Mouse (Mus musculus) embryonic facial prominence, embryonic 11.5 days (tissue): Measurements from ENCODE around the gene Epb42. TPM values are rescaled to one million over a fixed set of nuclear protein-coding genes. Genes with fewer than 3 reads are reported as not detected.

Experiments
- ATAC-seq: fragments of 200-750 bp; cut with Nextera tagmentation; replicated peaks from 2 replicates; pipeline ENCODE4 v1.8.0; 2017; ENCODE audit warnings: low read depth; ENCODE audit not compliant: insufficient number of reproducible peaks, low FRiP score, low TSS enrichment
- DNase-seq: peaks from one replicate; pipeline ENCODE4 v3.0.0-alpha.2; 2015; ENCODE audit warnings: low spot score
- H3K27ac ChIP-seq: fragments of 300-500 bp; sonication (generic); replicated peaks from 2 replicates; pipeline ENCODE4 v1.5.1; 2014; ENCODE audit warnings: mild to moderate bottlenecking, low read depth, low read length, control low read depth
- H3K27me3 ChIP-seq: fragments of 300-500 bp; sonication (generic); 2 replicates; pipeline ENCODE4 v1.6.1; 2014; ENCODE audit warnings: mild to moderate bottlenecking, low read length, moderate library complexity, mixed read lengths; ENCODE audit not compliant: control insufficient read depth, insufficient read depth
- H3K36me3 ChIP-seq: fragments of 300-500 bp; sonication (generic); replicated peaks from 2 replicates; pipeline ENCODE4 v1.6.1; 2014; ENCODE audit warnings: low read depth, mild to moderate bottlenecking, low read length, moderate library complexity, mixed read lengths; ENCODE audit not compliant: control insufficient read depth, insufficient read depth
- H3K4me1 ChIP-seq: fragments of 300-500 bp; sonication (generic); 2 replicates; pipeline ENCODE4 v1.6.1; 2014; ENCODE audit warnings: low read length, mixed read lengths; ENCODE audit not compliant: control insufficient read depth, insufficient read depth
- H3K4me2 ChIP-seq: fragments of 300-500 bp; sonication (generic); 2 replicates; pipeline ENCODE4 v1.6.1; 2014; ENCODE audit warnings: low read depth, mild to moderate bottlenecking, control low read depth, low read length, moderate library complexity
- H3K4me3 ChIP-seq: fragments of 300-500 bp; sonication (generic); 2 replicates; pipeline ENCODE4 v1.5.1; 2014; ENCODE audit warnings: low read depth, low read length, control low read depth
- H3K9ac ChIP-seq: fragments of 300-500 bp; sonication (generic); replicated peaks from 2 replicates; pipeline ENCODE4 v1.6.1; 2014; ENCODE audit warnings: mild to moderate bottlenecking, control low read depth, low read length
- H3K9me3 ChIP-seq: fragments of 300-500 bp; sonication (generic); replicated peaks from 2 replicates; pipeline ENCODE4 v1.6.1; 2016; ENCODE audit warnings: mild to moderate bottlenecking, low read length, inconsistent platforms, mixed read lengths; ENCODE audit not compliant: control insufficient read depth
- WGBS: fragments of 180-500 bp; shearing (Covaris S2); extraction: QIAGEN DNeasy Blood & Tissue Kit; methylation state at CpG from one replicate; pipeline ENCODE4 v1.1.7; 2014; 5-methylcytosine and 5-hydroxymethylcytosine counted together
- polyA plus RNA-seq: library from polyadenylated mRNA; unstranded; fragments of >200 nt; fragmentation: Nextera tagmentation; extraction: Ambion mirVana; gene quantifications from 2 replicates; pipeline ENCODE4 v1.2.1, GENCODE M21; 2014

Epb42 gene
- polyA plus RNA-seq, 1 experiment from 2014 or later, result 6.5 TPM

DNA sequence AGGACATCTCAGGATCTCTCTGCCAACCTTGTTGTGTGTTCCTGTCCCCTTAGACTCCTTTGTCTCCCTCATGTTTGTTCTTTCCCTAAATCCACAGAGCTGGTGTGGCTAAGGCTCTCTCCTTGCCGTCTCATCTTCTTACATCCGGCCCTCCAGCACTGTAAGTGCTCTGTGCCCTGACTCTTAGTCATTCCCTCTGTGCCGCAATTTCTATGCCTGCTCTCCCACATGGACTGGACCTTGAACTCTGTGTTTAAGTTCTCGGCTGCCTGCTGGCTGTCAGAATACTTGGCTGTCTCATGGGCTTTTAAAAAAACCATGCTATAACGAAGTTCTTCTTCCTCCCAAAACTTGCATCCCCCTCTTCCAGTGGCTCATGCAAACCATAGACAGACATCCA, 14.0 kb downstream of the Epb42 start:
- Histone ChIP-seq H3K27ac (no peak overlapping the region), H3K9me3 (no peaks in the 10 kb centered on the region), H3K4me3 (no peak overlapping the region), H3K4me2 (no peak overlapping the region), H3K36me3 (no peaks in the 10 kb centered on the region; the same call in 1 of the 2 replicates), H3K27me3 (no peaks in the 10 kb centered on the region), H3K4me1 (no peaks in the 10 kb centered on the region), H3K9ac (no peak overlapping the region)
- ATAC-seq, result no peak
- DNase-seq, result no peak
- WGBS, result 57% methylated on average over 5 of the region's 5 CpGs

DNA sequence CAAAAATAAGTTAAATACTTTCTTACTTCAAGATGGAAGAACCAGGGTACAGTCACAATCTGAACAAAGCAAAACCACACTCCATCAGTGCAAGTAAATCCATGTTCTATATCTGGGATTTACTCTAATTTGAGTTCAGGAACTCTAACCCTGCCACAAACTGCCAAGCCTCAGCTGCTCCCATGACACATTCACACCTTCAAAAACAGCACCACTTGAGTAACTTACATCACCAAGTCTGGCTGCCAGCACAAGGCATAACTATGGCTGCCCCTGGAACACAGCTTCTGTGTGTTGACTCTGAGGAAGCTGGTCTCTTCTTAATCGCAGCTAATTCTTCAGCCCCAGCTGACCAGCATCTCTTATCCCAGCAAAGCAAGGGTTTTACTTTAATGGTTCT, 19.7 kb downstream of the Epb42 start:
- H3K4me2 ChIP-seq, result no peak overlapping the region
- no peak overlapping the region for H3K9ac ChIP-seq
- H3K36me3 ChIP-seq, result no peaks in the 10 kb centered on the region; the same call in 1 of the 2 replicates
- H3K4me1 ChIP-seq, result no peaks in the 10 kb centered on the region
- no peak overlapping the region for H3K4me3 ChIP-seq
- no peaks in the 10 kb centered on the region for H3K9me3 ChIP-seq
- DNase-seq (no peak), ATAC-seq (no peak)
- 89% methylated on average over 1 of the region's 1 CpGs for WGBS
- H3K27me3 ChIP-seq, result no peaks in the 10 kb centered on the region
- H3K27ac ChIP-seq, result no peak overlapping the region

DNA sequence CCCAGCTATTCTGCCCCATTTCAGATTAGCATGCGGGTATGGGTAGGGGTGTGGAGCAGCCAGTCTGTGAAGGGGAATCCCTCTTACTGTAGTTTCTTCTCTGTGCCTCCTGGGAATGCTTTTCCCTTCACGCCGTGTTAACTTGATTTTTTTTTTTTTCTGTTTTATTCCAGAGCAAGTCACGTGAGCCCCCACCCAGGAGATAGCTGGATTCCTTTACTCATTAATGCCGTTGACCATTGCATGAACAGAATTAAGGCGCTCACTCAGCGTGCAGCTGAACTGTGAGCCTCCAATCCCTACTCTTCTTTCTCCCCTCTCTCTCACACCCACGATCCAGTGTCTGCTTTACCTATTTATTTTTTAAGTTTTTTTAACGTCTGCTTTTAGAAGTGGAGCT, 20.6 kb downstream of the Epb42 start:
- no peaks in the 10 kb centered on the region; the same call in 1 of the 2 replicates for H3K36me3 ChIP-seq
- H3K9ac ChIP-seq, result no peak overlapping the region
- H3K4me2 ChIP-seq, result no peak overlapping the region
- no peaks in the 10 kb centered on the region for H3K4me1 ChIP-seq
- no peak overlapping the region for H3K4me3 ChIP-seq
- no peak for DNase-seq
- WGBS, result 85% methylated on average over 9 of the region's 9 CpGs
- ATAC-seq, result no peak
- no peaks in the 10 kb centered on the region for H3K27me3 ChIP-seq
- no peaks in the 10 kb centered on the region for H3K9me3 ChIP-seq
- H3K27ac ChIP-seq, result no peak overlapping the region

DNA sequence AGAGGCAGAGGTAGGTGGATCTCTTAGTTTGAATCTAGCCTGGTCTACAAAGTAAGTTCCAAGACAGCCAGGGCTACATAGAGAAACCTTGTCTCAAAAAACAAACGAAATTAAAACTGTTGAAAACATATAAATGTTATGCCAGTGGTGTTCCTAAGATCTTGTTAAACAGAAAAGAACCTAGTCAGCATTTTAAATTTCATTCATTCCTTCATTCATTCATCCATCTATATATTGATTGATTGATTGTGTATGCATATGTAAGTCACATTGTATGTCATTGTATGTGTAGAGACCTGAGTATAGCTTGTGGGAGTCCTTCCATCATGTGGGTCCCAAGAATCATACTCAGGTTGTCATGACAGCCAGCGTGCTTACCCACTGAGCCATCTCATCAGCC, 21.4 kb downstream of the Epb42 start:
- Histone ChIP-seq H3K9me3 (no peaks in the 10 kb centered on the region), H3K4me3 (no peak overlapping the region), H3K4me1 (no peaks in the 10 kb centered on the region), H3K36me3 (no peaks in the 10 kb centered on the region; the same call in 1 of the 2 replicates), H3K9ac (no peak overlapping the region), H3K4me2 (no peak overlapping the region), H3K27ac (no peak overlapping the region), H3K27me3 (no peaks in the 10 kb centered on the region)
- WGBS, result 83% methylated on average over 2 of the region's 2 CpGs
- ATAC-seq (no peak), DNase-seq (no peak)

DNA sequence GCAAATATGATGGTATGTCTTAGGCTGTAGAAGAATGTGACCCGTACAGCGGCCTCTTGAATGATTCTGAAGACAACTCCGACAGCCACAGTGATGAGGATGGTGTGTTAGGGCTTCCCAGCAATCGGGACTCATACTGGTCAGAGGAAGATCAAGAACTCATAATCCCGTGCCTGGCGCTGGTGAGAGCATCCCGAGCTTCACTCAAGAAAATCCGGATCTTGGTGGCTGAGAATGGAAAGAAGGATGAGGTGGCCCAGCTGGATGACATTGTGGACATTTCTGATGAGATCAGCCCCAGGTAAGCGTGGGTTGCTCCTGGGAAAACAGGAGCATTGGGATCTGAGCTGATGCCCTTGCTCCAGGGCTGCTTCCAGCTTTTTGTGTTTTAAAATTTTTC, 24.2 kb downstream of the Epb42 start:
- Histone ChIP-seq H3K27me3 (no peaks in the 10 kb centered on the region), H3K9me3 (no peaks in the 10 kb centered on the region), H3K9ac (no peak overlapping the region), H3K36me3 (no peaks in the 10 kb centered on the region; the same call in 1 of the 2 replicates), H3K4me1 (no peaks in the 10 kb centered on the region), H3K4me2 (no peak overlapping the region), H3K27ac (no peak overlapping the region), H3K4me3 (no peak overlapping the region)
- 88% methylated on average over 9 of the region's 9 CpGs for WGBS
- DNase-seq, result no peak
- no peak for ATAC-seq

DNA sequence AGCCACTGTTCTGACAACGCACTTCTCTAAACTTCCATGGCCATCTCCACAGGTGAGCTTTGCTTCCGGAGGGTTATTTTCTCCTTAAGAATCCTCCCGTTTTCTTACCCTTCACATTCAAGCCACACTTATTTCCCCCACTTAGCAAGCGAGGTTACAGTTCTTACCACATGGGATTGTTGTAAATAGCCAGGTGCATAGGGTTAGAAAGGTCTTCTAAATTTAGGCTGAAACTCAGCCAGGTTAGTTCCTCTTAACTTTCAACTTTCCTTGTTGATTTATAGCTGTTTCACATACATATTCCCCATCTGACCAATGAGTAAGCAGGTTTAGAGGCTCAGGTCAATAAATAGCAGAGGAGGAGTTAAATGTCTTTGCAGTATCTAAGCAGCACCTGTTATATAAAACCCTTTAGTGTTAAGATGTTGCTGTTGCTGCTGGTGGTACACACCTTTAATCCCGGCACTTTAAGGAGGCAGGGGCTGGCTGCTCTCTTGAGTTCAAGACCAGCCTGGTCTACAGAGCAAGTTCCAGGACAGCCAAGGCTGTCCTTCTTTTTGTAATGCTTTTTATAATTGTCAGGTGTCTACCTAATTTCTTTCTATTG, 27.7 kb downstream of the Epb42 start:
- Histone ChIP-seq H3K27me3 (no peaks in the 10 kb centered on the region), H3K4me2 (peak overlapping the region; percentile 64), H3K4me3 (peak overlapping the region; percentile 70), H3K4me1 (no peaks in the 10 kb centered on the region), H3K9me3 (no peaks in the 10 kb centered on the region), H3K27ac (no peak overlapping the region), H3K36me3 (no peaks in the 10 kb centered on the region), H3K9ac (peak overlapping the region; percentile 64)
- 23% methylated on average over 5 of the region's 5 CpGs for WGBS
- ATAC-seq (no peak), DNase-seq (no peak)

DNA sequence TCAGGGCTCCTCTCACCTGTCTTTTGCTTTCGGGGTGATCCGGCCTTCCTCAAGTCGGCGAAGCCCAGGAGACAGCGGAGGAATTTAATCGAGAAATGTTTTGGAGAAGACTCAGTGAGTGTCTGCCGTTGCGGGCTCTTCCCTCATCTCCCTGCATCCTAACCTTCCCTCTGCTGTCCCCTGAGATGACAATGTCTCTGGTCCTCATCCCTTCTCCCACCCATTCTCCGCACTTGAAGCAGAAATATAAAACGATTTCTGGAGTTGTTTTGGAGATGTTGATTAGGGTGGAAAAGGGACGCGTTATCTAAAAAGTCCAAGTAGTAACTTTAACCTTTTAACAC, 28.2 kb downstream of the Epb42 start:
- no peak for ATAC-seq
- Histone ChIP-seq H3K27ac (no peak overlapping the region), H3K4me3 (peak overlapping the region; percentile 70)

DNA sequence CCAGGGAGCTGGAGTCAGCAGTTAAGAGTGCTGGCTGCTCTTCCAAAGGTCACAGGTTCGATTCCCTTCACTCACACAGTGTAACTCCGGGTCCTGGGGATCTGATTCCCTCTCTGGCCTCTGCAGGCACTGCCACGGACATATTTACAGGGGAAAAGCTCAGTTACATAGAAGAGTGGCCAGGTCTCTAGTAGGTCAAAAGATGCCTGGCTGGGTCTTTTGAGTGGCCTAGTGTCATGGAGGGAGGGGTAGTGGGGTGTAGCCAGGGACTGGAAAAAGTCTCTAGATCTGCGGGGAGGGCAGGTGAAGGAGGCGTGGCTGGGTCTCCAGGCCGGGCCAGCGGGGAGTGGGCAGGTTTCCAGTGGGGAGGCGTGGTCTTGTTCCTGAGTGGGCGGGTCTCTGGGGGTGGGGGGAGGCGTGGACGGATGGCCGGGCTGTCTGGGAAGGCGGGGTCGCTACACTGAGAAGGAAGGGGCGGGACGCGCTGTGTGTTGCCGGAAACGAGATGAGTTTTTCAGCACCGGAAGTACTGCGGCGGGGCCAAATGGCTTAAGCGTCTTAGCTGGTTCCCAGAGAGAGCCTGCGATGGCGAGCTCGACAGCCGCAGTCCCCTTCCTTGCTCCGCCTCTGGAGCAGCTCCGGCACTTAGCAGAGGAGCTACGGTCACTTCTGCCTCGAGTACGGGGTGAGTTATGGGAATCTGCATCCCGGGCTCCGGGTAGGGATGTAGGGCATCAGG, 28.8 kb downstream of the Epb42 start, which contains the start of gene Ccndbp1:
TSS of gene Ccndbp1 (plus strand) at position 479 of the 739 bp plus-strand sequence.
- Histone ChIP-seq H3K9me3 (no peaks in the 10 kb centered on the region), H3K27ac (no peak within 1 kb of the TSS), H3K4me1 (no peaks in the 10 kb centered on the region), H3K36me3 (no peaks in the 10 kb centered on the region), H3K4me3 (peak within 1 kb of the TSS; percentile 70), H3K27me3 (no peaks in the 10 kb centered on the region), H3K4me2 (peak within 1 kb of the TSS; percentile 64), H3K9ac (peak within 1 kb of the TSS; percentile 64)
- WGBS, result 2% methylated on average over 32 of the region's 34 CpGs
- DNase-seq (peak; percentile 94), ATAC-seq (peak; percentile 94)

More for the DNA sequence above, 28.2 kb downstream of the Epb42 start:
- Histone ChIP-seq H3K9me3 (no peaks in the 10 kb centered on the region), H3K4me2 (peak overlapping the region; percentile 64), H3K9ac (peak overlapping the region; percentile 64), H3K27me3 (no peaks in the 10 kb centered on the region), H3K4me1 (no peaks in the 10 kb centered on the region), H3K36me3 (no peaks in the 10 kb centered on the region)
- no peak for DNase-seq
- WGBS, result 4% methylated on average over 12 of the region's 12 CpGs
